Mouse (Mus musculus): ENCODE measurements around the gene Brsk1.
A peak's percentile ranks its signal among the peaks of the same experiment; 100 is the strongest.

The Brsk1 gene

GRCm38 (mm10) chr7:4690387-4690786, at the start of gene Brsk1:
Gene Brsk1, plus strand, starts transcription at chr7:4690604.
- DNase-seq (ENCODE audit: low spot score): peak; percentile 87

DNA sequence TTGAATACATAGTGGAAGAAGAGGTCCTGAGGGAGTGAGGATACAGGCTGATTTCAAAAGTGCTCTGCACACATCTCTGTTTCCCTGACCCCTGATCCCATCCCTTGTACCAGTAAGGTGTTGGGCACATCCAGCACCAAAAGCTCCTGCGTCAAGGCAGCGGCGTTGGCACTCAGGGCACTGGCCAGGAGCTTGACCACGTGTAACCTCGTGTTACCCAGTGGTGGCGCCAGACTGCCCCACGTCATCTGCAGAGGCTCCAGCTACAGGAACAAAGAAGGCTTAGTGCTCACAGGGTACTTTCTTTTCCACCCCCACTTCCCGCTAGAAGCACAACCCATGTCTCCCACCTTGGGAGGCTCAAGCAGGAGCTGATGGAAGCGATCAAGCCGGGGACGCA, 49.2 kb upstream of the Brsk1 start:
- DNase-seq (ENCODE audit: low spot score): no peak

- no peak for DNase-seq (ENCODE audit: low spot score)
Measured at GRCm38 (mm10) chr7:4641956-4642355, 48.4 kb upstream of the Brsk1 start.

- DNase-seq (ENCODE audit: low spot score): no peak
Measured at GRCm38 (mm10) chr7:4643225-4643624, 47.2 kb upstream of the Brsk1 start.

- no peak for DNase-seq (ENCODE audit: low spot score)
Measured at GRCm38 (mm10) chr7:4646806-4647205, 43.6 kb upstream of the Brsk1 start.

- DNase-seq (ENCODE audit: low spot score): no peak
Measured at GRCm38 (mm10) chr7:4647291-4647690, 43.1 kb upstream of the Brsk1 start.

DNA sequence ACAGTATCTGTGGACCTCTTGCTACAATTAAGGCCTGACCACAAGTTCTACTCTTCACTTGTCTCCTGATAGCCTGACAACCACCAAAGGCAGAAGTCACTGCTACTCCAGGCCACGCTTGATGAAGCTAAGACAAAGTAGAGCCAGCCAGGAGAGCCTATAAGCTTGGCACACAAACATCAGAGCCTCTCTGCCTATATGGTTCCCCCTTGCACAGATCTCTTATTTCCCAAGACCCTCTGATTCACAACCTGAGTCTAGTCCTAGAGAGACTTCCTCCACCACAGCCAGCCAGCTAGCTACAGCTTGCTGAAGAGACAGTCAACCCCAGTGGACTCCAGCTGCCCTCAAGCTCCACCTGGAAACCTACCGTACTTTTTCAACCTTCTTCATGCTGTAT, 42.4 kb upstream of the Brsk1 start:
- no peak for DNase-seq (ENCODE audit: low spot score)

- DNase-seq (ENCODE audit: low spot score): no peak
Measured at GRCm38 (mm10) chr7:4651581-4651980, 38.8 kb upstream of the Brsk1 start.

DNA sequence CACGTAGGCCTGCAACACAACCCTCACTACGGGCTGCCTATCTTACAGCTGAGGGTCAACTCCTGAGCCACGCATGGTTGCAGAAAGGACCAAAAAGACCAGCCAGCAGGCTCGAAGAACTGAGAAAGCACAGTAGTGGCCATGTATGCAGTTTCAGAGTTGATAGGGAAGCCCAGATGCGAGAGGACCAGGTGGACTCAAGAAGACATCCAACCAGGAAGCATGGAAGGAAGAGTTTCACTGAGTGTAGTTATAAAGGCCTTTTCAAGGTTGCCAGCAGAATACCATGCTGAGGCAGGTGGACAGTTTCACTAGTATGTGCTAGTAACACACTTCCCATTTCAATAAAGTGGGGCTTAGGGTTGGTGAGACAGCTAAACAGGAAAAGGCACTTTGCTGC, 37.7 kb upstream of the Brsk1 start:
- no peak for DNase-seq (ENCODE audit: low spot score)

DNA sequence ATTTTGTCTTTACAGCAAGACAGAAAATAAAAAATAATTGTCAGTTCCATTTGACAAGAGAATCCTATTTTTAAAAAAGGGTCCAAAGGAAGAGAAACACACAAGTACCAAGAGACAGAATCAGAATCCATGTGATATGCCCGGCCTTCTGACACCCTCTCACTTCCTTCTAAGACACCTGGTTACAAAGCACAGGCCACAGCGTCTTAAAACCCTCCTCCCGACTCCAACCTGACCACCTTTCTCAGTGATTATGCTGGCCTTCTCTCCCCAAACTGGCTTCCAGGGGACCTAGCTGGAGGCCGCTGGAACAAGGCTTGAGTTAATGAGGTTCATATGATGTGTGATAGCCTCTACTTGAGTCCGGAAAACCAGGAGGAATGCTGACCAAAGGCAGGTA, 37.1 kb upstream of the Brsk1 start:
- no peak for DNase-seq (ENCODE audit: low spot score)

- DNase-seq (ENCODE audit: low spot score): no peak
Measured at GRCm38 (mm10) chr7:4653780-4654179, 36.6 kb upstream of the Brsk1 start.

DNA sequence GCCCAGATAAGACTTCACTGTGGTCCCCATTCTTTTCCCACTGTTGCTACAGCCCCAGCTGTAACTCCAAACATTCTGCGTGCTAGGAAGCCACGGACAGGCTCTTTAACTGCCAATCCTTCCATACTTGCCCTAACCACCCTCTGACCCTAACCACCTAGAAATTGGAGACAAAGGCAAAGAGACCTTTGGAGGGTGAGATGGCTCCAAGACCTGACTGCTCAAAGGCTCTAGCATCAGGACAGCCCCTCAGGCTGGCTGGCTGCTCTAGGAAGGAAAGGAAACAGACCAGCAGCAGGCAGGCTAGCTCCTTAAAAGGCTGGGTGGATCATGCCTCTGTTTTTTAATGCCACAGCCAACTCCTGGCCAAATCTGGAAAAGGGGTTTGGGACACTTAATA, 36.2 kb upstream of the Brsk1 start:
- DNase-seq (ENCODE audit: low spot score): no peak

- no peak for DNase-seq (ENCODE audit: low spot score)
Measured at GRCm38 (mm10) chr7:4655393-4655792, 35.0 kb upstream of the Brsk1 start.

DNA sequence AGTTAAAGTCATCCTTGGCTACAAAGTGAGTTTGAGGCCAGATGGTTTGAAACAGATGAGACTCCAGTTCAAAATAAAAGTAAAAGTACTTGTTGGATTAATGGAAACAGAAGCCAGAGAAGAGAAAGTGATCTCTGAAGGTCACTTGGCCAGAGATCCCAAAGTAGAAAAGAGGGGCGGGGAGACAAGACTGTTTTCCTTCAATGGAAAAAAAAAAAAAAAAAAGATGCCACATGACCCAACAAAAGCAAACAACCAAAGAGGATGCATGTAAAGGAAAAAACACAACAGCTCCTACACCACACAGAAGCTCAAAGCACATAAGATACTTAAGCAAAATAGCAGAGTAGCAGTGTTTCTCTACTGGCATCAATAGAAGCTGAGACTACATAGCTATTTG, 34.5 kb upstream of the Brsk1 start:
- no peak for DNase-seq (ENCODE audit: low spot score)

DNA sequence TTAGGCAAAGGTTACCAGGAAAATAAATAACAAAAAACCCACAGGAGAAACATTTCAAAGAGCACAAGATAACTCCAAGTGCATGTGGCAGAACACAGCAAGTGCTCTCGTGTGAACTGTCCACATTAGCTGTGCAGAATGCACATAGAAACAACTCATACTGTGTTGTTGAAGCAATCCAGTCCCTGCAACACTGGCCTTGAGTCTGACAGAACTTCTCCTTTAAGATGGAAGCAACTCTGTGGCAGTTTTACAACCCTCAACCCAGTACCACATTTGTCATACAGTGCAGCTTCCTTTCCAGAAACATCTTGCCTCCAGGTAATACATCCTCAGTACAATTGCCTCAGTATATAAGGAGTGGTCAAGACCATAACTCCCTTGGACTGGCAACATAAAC, 33.6 kb upstream of the Brsk1 start:
- DNase-seq (ENCODE audit: low spot score): no peak

GRCm38 (mm10) chr7:4657521-4658127, 32.8 kb upstream of the Brsk1 start:
- DNase-seq (ENCODE audit: low spot score): no peak

DNA sequence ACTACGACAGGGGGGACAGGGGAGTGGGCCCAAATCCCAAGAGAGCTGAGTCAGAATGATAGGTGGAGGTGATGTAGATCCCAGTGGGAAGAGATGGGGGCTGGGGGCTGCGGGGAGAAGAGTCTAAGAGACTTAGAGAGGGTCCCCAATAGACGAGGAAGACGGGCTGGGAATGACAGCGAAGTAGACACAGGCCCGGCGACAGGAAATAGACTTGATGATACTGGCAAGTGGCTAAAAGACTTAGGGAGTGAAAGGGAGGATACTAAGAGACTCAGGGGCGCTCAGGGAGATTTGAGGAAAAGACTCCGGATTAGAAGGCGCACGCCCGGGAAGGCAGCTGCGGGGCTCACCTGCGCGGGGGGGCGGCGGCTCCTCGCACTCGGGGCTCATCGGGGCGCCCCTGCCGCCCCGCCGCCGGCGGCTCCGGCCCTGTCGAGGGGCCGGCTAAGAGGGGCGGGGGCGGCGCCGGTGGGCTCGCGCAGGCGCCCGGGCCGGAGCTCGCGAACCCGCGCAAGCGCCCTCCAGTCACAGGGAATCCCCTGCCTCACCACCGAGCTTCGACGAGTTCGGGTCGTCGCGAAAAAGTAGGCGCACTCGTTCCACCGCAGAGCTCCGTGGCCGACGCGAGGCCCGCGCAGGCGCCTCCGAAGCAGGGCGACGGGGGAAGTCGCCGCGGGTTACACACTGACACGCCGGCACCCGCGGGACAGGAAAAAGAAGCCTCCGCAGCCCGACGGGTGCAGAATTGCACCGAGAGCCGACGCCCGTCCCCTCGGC, 32.1 kb upstream of the Brsk1 start:
- peak; percentile 58 for DNase-seq (ENCODE audit: low spot score)

DNA sequence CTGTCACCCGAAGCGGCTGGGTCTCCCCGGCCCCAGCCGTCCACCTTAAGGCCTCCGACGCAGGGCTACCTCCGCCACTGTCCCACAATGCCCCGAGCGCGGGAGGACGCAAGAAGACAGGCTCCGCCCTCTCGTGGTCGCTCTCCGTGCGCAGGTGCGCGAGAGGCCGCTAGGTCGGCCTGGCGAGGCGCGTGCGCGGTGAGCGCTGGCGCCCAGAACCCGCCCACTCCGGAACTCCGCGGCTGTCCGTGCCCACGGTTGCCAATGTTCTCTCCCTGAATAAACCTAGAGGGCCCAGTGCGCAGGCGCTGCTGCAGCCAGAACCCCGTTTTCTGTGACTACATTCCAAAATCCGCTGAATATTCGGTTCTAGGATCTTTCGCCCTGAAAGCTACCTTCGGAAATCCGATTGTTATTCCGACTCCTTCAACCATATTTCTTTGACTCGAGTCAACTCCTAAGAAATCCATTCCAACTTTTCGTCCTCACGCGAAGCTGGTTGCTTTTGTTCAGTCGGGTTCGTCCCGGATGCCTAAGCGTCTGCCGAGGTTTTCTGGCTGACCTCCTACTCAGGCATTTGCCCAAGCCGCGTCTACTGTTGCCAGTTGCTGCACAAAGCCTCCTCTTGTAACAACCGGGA, 31.4 kb upstream of the Brsk1 start, which contains the start of gene Ppp6r1:
Ppp6r1 (minus strand) TSS at position 108 of the 640 bp plus-strand sequence.
- DNase-seq (ENCODE audit: low spot score): peak; percentile 97

- DNase-seq (ENCODE audit: low spot score): no peak
Measured at GRCm38 (mm10) chr7:4659911-4660443, 30.4 kb upstream of the Brsk1 start.

- no peak for DNase-seq (ENCODE audit: low spot score)
Measured at GRCm38 (mm10) chr7:4663179-4663578, 27.2 kb upstream of the Brsk1 start.

- no peak for DNase-seq (ENCODE audit: low spot score)
Measured at GRCm38 (mm10) chr7:4663742-4664141, 26.7 kb upstream of the Brsk1 start.

DNA sequence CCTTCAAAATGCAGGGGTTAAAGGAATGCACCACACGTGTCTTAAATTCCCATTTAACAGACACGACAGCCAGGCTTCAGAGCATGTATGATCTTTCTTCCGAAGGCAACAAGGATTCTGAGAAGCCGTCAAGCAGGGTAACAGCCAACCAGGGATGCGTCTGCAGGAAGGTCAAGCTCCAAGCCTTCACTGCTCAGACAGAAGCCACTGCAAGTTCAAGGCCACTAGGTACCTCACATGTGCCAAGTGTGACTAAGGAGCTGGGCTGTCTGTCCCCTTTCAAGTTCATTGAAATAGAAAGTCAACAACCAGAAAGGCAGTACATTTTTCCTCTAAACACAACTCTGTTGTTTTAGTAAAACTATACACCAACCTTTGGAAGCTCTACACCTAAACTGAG, 23.5 kb upstream of the Brsk1 start:
- no peak for DNase-seq (ENCODE audit: low spot score)

DNA sequence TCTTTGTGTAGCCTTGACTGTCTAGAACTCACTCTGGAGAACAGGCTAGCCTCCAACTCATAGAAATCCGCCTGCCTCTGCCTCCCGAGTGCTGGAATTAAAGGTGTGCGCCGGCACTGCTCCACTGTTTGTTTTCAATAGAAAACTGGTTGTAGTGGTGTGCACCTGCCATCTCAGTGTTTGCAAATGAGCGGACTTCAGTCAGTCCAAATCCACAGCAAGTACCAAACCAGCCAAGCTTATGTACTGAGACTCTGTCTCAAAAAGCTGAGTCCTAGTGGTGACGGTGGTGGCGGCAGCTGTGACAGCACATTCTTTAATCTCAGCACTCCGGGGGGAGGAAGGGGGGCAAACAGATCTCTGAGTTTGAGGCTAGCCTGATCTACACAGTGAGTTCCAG, 21.9 kb upstream of the Brsk1 start:
- no peak for DNase-seq (ENCODE audit: low spot score)

Measured in retina, embryonic 14.5 days (tissue).